Mouse (Mus musculus) hindbrain, embryonic 16.5 days (tissue): ENCODE measurements at regions not wholly inside any gene's neighbourhood (a gene's known extent, or its start where the extent isn't known, plus 50 kb on each side); places are given as distances from the start of the nearest gene placed in this dataset.

Experiments
- ATAC-seq: fragments of 200-750 bp; cut with Nextera tagmentation; 2 replicates; pipeline ENCODE4 v1.8.0; 2017; ENCODE audit warnings: moderate TSS enrichment, moderate library complexity
- H3K27ac ChIP-seq: fragments of 300-500 bp; sonication (generic); 2 replicates; pipeline ENCODE4 v1.5.1; 2014; ENCODE audit warnings: low read depth, mild to moderate bottlenecking, control low read depth, low read length, moderate library complexity
- H3K27me3 ChIP-seq: fragments of 300-500 bp; sonication (generic); replicated peaks from 2 replicates; pipeline ENCODE4 v1.6.1; 2014; ENCODE audit warnings: low read length; ENCODE audit not compliant: control insufficient read depth, insufficient read depth
- H3K36me3 ChIP-seq: fragments of 300-500 bp; sonication (generic); 2 replicates; pipeline ENCODE4 v1.6.1; 2014; ENCODE audit warnings: mild to moderate bottlenecking, low read length, moderate library complexity, mixed read lengths; ENCODE audit not compliant: control insufficient read depth, insufficient read depth
- H3K4me1 ChIP-seq: fragments of 300-500 bp; sonication (generic); 2 replicates; pipeline ENCODE4 v1.6.1; 2014; ENCODE audit warnings: low read depth, low read length; ENCODE audit not compliant: control insufficient read depth, insufficient read depth
- H3K4me2 ChIP-seq: fragments of 300-500 bp; sonication (generic); 2 replicates; pipeline ENCODE4 v1.6.1; 2014; ENCODE audit warnings: mild to moderate bottlenecking, low read length, control low read depth, moderate library complexity
- H3K4me3 ChIP-seq: fragments of 300-500 bp; sonication (generic); 2 replicates; pipeline ENCODE4 v1.5.1; 2014; ENCODE audit warnings: mild to moderate bottlenecking, low read length, control low read depth, moderate library complexity
- H3K9ac ChIP-seq: fragments of 300-500 bp; sonication (generic); 2 replicates; pipeline ENCODE4 v1.6.1; 2014; ENCODE audit warnings: low read depth, mild to moderate bottlenecking, control low read depth, low read length, moderate library complexity
- H3K9me3 ChIP-seq: fragments of 300-500 bp; sonication (generic); 2 replicates; pipeline ENCODE4 v1.6.1; 2014; ENCODE audit warnings: mild to moderate bottlenecking, low read length, moderate library complexity; ENCODE audit not compliant: control insufficient read depth
- WGBS: fragments of 180-500 bp; shearing (Covaris S2); extraction: QIAGEN DNeasy Blood & Tissue Kit; methylation state at CpG from one replicate; pipeline ENCODE4 v1.1.7; 2014; 5-methylcytosine and 5-hydroxymethylcytosine counted together

- Histone ChIP-seq H3K4me2 (no peak overlapping the region), H3K27ac (no peak overlapping the region), H3K4me1 (no peaks in the 10 kb centered on the region), H3K9ac (no peak overlapping the region), H3K27me3 (no peaks in the 10 kb centered on the region), H3K36me3 (no peaks in the 10 kb centered on the region), H3K9me3 (no peaks in the 10 kb centered on the region; the same call in 1 of the 2 replicates), H3K4me3 (no peak overlapping the region)
- WGBS: 33% methylated on average over 1 of the region's 1 CpGs
- ATAC-seq: no peak
These were observed 319.6 kb upstream of the Igfbp3 start for GRCm38 (mm10) chr11:7533327-7533726.

- no peaks in the 10 kb centered on the region for H3K27me3 ChIP-seq
- H3K4me1 ChIP-seq: no peaks in the 10 kb centered on the region
- no peak for ATAC-seq
- no peak overlapping the region for H3K9ac ChIP-seq
- no peak overlapping the region for H3K27ac ChIP-seq
- H3K36me3 ChIP-seq: no peaks in the 10 kb centered on the region
- H3K4me3 ChIP-seq: no peak overlapping the region
- 87% methylated on average over 3 of the region's 3 CpGs for WGBS
- no peaks in the 10 kb centered on the region; the same call in 1 of the 2 replicates for H3K9me3 ChIP-seq
- H3K4me2 ChIP-seq: no peak overlapping the region
These were observed 318.1 kb upstream of the Igfbp3 start for GRCm38 (mm10) chr11:7531847-7532246.

- no peak for ATAC-seq
- H3K27me3 ChIP-seq: no peaks in the 10 kb centered on the region
- no peak overlapping the region for H3K27ac ChIP-seq
- no peaks in the 10 kb centered on the region for H3K36me3 ChIP-seq
- no peak overlapping the region for H3K9ac ChIP-seq
- no peaks in the 10 kb centered on the region for H3K4me1 ChIP-seq
- H3K4me2 ChIP-seq: no peak overlapping the region
- no peak overlapping the region for H3K4me3 ChIP-seq
- 84% methylated on average over 6 of the region's 6 CpGs for WGBS
- no peaks in the 10 kb centered on the region for H3K9me3 ChIP-seq
These were observed 316.9 kb upstream of the Igfbp3 start for GRCm38 (mm10) chr11:7530482-7531148.

GRCm38 (mm10) chr11:7519556-7519955, 305.8 kb upstream of the Igfbp3 start:
- Histone ChIP-seq H3K27ac (no peak overlapping the region), H3K27me3 (no peaks in the 10 kb centered on the region), H3K4me3 (no peak overlapping the region), H3K4me2 (no peak overlapping the region), H3K4me1 (no peaks in the 10 kb centered on the region), H3K36me3 (no peaks in the 10 kb centered on the region), H3K9me3 (no peaks in the 10 kb centered on the region), H3K9ac (no peak overlapping the region)
- WGBS: 82% methylated on average over 2 of the region's 2 CpGs
- no peak for ATAC-seq

GRCm38 (mm10) chr11:7508861-7509260, 295.1 kb upstream of the Igfbp3 start:
- WGBS: 86% methylated on average over 5 of the region's 5 CpGs

GRCm38 (mm10) chr11:7506421-7506945, 292.8 kb upstream of the Igfbp3 start:
- 75% methylated on average over 7 of the region's 7 CpGs for WGBS
- H3K4me2 ChIP-seq: no peak overlapping the region
- no peak overlapping the region for H3K4me3 ChIP-seq
- no peak overlapping the region for H3K27ac ChIP-seq
- no peaks in the 10 kb centered on the region for H3K36me3 ChIP-seq
- no peaks in the 10 kb centered on the region for H3K9me3 ChIP-seq
- H3K9ac ChIP-seq: no peak overlapping the region
- no peak for ATAC-seq
- H3K4me1 ChIP-seq: no peaks in the 10 kb centered on the region
- H3K27me3 ChIP-seq: no peaks in the 10 kb centered on the region

More at GRCm38 (mm10) chr11:7508861-7509260, 295.1 kb upstream of the Igfbp3 start:
- no peaks in the 10 kb centered on the region for H3K36me3 ChIP-seq
- H3K4me2 ChIP-seq: no peak overlapping the region
- no peak overlapping the region for H3K4me3 ChIP-seq
- no peak for ATAC-seq
- no peak overlapping the region for H3K27ac ChIP-seq
- H3K9me3 ChIP-seq: no peaks in the 10 kb centered on the region
- no peaks in the 10 kb centered on the region for H3K4me1 ChIP-seq
- no peaks in the 10 kb centered on the region for H3K27me3 ChIP-seq
- no peak overlapping the region for H3K9ac ChIP-seq

GRCm38 (mm10) chr11:7504651-7505321, 291.1 kb upstream of the Igfbp3 start:
- ATAC-seq: 0 out of 2 replicates have a peak, but pooled peaks have one; percentile 40
- H3K4me3 ChIP-seq: no peak overlapping the region
- H3K4me2 ChIP-seq: no peak overlapping the region
- no peaks in the 10 kb centered on the region for H3K27me3 ChIP-seq
- H3K9ac ChIP-seq: no peak overlapping the region
- no peaks in the 10 kb centered on the region for H3K36me3 ChIP-seq
- H3K9me3 ChIP-seq: no peaks in the 10 kb centered on the region
- WGBS: 82% methylated on average over 10 of the region's 10 CpGs
- no peaks in the 10 kb centered on the region for H3K4me1 ChIP-seq
- H3K27ac ChIP-seq: no peak overlapping the region

- Histone ChIP-seq H3K4me1 (no peaks in the 10 kb centered on the region), H3K9me3 (no peaks in the 10 kb centered on the region), H3K9ac (no peak overlapping the region), H3K4me2 (no peak overlapping the region), H3K27ac (no peak overlapping the region), H3K4me3 (no peak overlapping the region), H3K27me3 (no peaks in the 10 kb centered on the region), H3K36me3 (no peaks in the 10 kb centered on the region)
- 78% methylated on average over 2 of the region's 2 CpGs for WGBS
- no peak for ATAC-seq
These were observed 289.0 kb upstream of the Igfbp3 start for GRCm38 (mm10) chr11:7502679-7503078.

GRCm38 (mm10) chr11:7502045-7502444, 288.3 kb upstream of the Igfbp3 start:
- H3K36me3 ChIP-seq: no peaks in the 10 kb centered on the region
- WGBS: 65% methylated on average over 2 of the region's 2 CpGs
- H3K9me3 ChIP-seq: no peaks in the 10 kb centered on the region
- H3K9ac ChIP-seq: no peak overlapping the region
- no peak overlapping the region for H3K4me2 ChIP-seq
- H3K27ac ChIP-seq: no peak overlapping the region
- H3K4me1 ChIP-seq: no peaks in the 10 kb centered on the region
- H3K27me3 ChIP-seq: no peaks in the 10 kb centered on the region
- H3K4me3 ChIP-seq: no peak overlapping the region
- peak; percentile 88 for ATAC-seq
